Mouse (Mus musculus) limb, embryonic 13.5 days (tissue): Measurements from ENCODE around the gene Gipc2. TPM values are rescaled to one million over a fixed set of nuclear protein-coding genes. Genes with fewer than 3 reads are reported as not detected.

ENCODE experiments used
- ATAC-seq: fragments of 200-750 bp; cut with Nextera tagmentation; 2 replicates; pipeline ENCODE4 v1.8.0; 2017; ENCODE audit warnings: low read depth, moderate number of reproducible peaks, moderate TSS enrichment; ENCODE audit not compliant: low FRiP score
- H3K27ac ChIP-seq: fragments of 300-500 bp; sonication (generic); 2 replicates; pipeline ENCODE4 v1.5.1; 2015; ENCODE audit warnings: inconsistent platforms, mild to moderate bottlenecking, moderate library complexity
- H3K27me3 ChIP-seq: fragments of 300-500 bp; sonication (generic); 2 replicates; pipeline ENCODE4 v1.6.1; 2015; ENCODE audit warnings: mild to moderate bottlenecking, inconsistent platforms
- H3K36me3 ChIP-seq: fragments of 300-500 bp; sonication (generic); 2 replicates; pipeline ENCODE4 v1.6.1; 2015; ENCODE audit warnings: inconsistent platforms, mild to moderate bottlenecking, moderate library complexity
- H3K4me1 ChIP-seq: fragments of 300-500 bp; sonication (generic); 2 replicates; pipeline ENCODE4 v1.6.1; 2015; ENCODE audit warnings: inconsistent platforms
- H3K4me2 ChIP-seq: fragments of 300-500 bp; sonication (generic); replicated peaks from 2 replicates; pipeline ENCODE4 v1.6.1; 2015; ENCODE audit warnings: inconsistent platforms, mild to moderate bottlenecking, moderate library complexity
- H3K4me3 ChIP-seq: fragments of 300-500 bp; sonication (generic); 2 replicates; pipeline ENCODE4 v1.5.1; 2015; ENCODE audit warnings: moderate library complexity, mild to moderate bottlenecking, inconsistent platforms
- H3K9ac ChIP-seq: fragments of 300-500 bp; sonication (generic); 2 replicates; pipeline ENCODE4 v1.6.1; 2015; ENCODE audit warnings: mild to moderate bottlenecking, inconsistent platforms
- H3K9me3 ChIP-seq: fragments of 300-500 bp; sonication (generic); 2 replicates; pipeline ENCODE4 v1.6.1; 2016; ENCODE audit warnings: inconsistent platforms
- WGBS: fragments of 180-500 bp; shearing (Covaris S2); methylation state at CpG from one replicate; pipeline ENCODE4 v1.1.7; 2015; 5-methylcytosine and 5-hydroxymethylcytosine counted together
- polyA plus RNA-seq: library from polyadenylated mRNA; unstranded; fragments of >200 nt; fragmentation: Nextera tagmentation; extraction: Ambion mirVana; gene quantifications from 2 replicates; pipeline ENCODE4 v1.2.1, GENCODE M21; 2015

The Gipc2 gene
- polyA plus RNA-seq, 1 experiment from 2014 or later: 2.7 TPM

GRCm38 (mm10) chr3:152051959-152052358, 114.1 kb downstream of the Gipc2 start:
- H3K9ac ChIP-seq: no peak overlapping the region
- H3K4me1 ChIP-seq: no peaks in the 10 kb centered on the region
- no peaks in the 10 kb centered on the region for H3K36me3 ChIP-seq
- no peak overlapping the region for H3K27ac ChIP-seq
- no peak overlapping the region for H3K4me3 ChIP-seq
- 86% methylated on average over 2 of the region's 2 CpGs for WGBS
- no peak overlapping the region for H3K4me2 ChIP-seq
- no peaks in the 10 kb centered on the region for H3K27me3 ChIP-seq
- no peaks in the 10 kb centered on the region for H3K9me3 ChIP-seq
- no peak for ATAC-seq

- no peak overlapping the region for H3K27ac ChIP-seq
- no peaks in the 10 kb centered on the region for H3K36me3 ChIP-seq
- no peaks in the 10 kb centered on the region for H3K27me3 ChIP-seq
- H3K4me3 ChIP-seq: no peak overlapping the region
- ATAC-seq: no peak
- H3K9ac ChIP-seq: no peak overlapping the region
- H3K4me2 ChIP-seq: no peak overlapping the region
- H3K9me3 ChIP-seq: no peaks in the 10 kb centered on the region
- no peaks in the 10 kb centered on the region for H3K4me1 ChIP-seq
Observed at GRCm38 (mm10) chr3:152047914-152048313, 118.1 kb downstream of the Gipc2 start.

GRCm38 (mm10) chr3:152046895-152047294, 119.1 kb downstream of the Gipc2 start:
- Histone ChIP-seq H3K4me1 (no peaks in the 10 kb centered on the region), H3K4me3 (no peak overlapping the region), H3K9me3 (no peaks in the 10 kb centered on the region), H3K27ac (no peak overlapping the region), H3K4me2 (no peak overlapping the region), H3K9ac (no peak overlapping the region), H3K36me3 (no peaks in the 10 kb centered on the region), H3K27me3 (no peaks in the 10 kb centered on the region)
- no peak for ATAC-seq
- WGBS: 85% methylated on average over 3 of the region's 3 CpGs

Other genes starting within 250 kb of the Gipc2 start
- 34.2 and 37.2 TPM in 2 replicates for gene Dnajb4, start 44.1 kb upstream of the Gipc2 start, polyA plus RNA-seq
- gene Fubp1, start 44.2 kb upstream of the Gipc2 start, polyA plus RNA-seq: 325 and 338 TPM in 2 replicates
- gene Nexn, start 100.1 kb upstream of the Gipc2 start, polyA plus RNA-seq: 26.0 and 27.9 TPM in 2 replicates
- gene Miga1, start 174.2 kb upstream of the Gipc2 start, polyA plus RNA-seq: 19.0 and 21.9 TPM in 2 replicates
- gene Usp33, start 180.2 kb upstream of the Gipc2 start, polyA plus RNA-seq: 44.1 and 50.6 TPM in 2 replicates
- 46.7 and 49.3 TPM in 2 replicates for gene Zzz3, start 229.2 kb upstream of the Gipc2 start, polyA plus RNA-seq